Mouse (Mus musculus): Measurements from ENCODE around the gene Ilk. TPM values are rescaled to one million over a fixed set of nuclear protein-coding genes. Genes with fewer than 3 reads are reported as not detected.

The Ilk gene
- total and polyA plus RNA-seq, 3 experiments = 48.3 to 76.9 TPM; not detected in 1

GRCm38 (mm10) chr7:105787285-105788140 is 51.1 kb downstream of the Ilk start, which contains the start of gene Dchs1:
Gene Dchs1, minus strand, starts transcription at chr7:105787654.
- no peak within 1 kb of the TSS for H3K4me3 ChIP-seq (ENCODE audit: control insufficient read depth in 1 of 2, insufficient read depth in 1 of 2, low read depth in 2 of 2, low read length in 2 of 2)
- H3K9ac ChIP-seq (ENCODE audit: control insufficient read depth, low read depth, low read length, poor library complexity, severe bottlenecking) = no peak within 1 kb of the TSS
- no peaks in the 10 kb centered on the region for H3K36me3 ChIP-seq (ENCODE audit: control insufficient read depth in 1 of 2, insufficient read depth in 2 of 2, low read length in 2 of 2)
- H3K79me2 ChIP-seq (ENCODE audit: control insufficient read depth, insufficient read depth, low read length, poor library complexity) = no peaks in the 10 kb centered on the region
- H3K4me1 ChIP-seq (ENCODE audit: control insufficient read depth in 1 of 2, insufficient read depth in 2 of 2, low read length in 2 of 2) = no peaks in the 10 kb centered on the region
- H3K27ac ChIP-seq (ENCODE audit: control insufficient read depth, low read depth, low read length) = no peak within 1 kb of the TSS
- H3K9me3 ChIP-seq (replicated peaks; ENCODE audit: insufficient read depth, low read length) = no peaks in the 10 kb centered on the region
- no peak for DNase-seq (ENCODE audit: low read depth, low spot score)
- no peak for TF ChIP-seq USF1 (IDR thresholded peaks at IDR 0.05; ENCODE audit: low read depth, low read length)
- TF ChIP-seq SMC3 (IDR thresholded peaks at IDR 0.05; ENCODE audit: low read depth, low read length) = no peak
- TF ChIP-seq MXI1 (IDR thresholded peaks at IDR 0.05; ENCODE audit: low read depth, low read length) = no peak
- no peak for TF ChIP-seq JUND (IDR thresholded peaks at IDR 0.05; ENCODE audit: low read depth, low read length)
- TF ChIP-seq MEF2A (IDR thresholded peaks at IDR 0.05; ENCODE audit: extremely low read depth, insufficient replicate concordance, low read depth, low read length, poor library complexity, severe bottlenecking) = no peak
- no peak for TF ChIP-seq POLR2A (IDR thresholded peaks at IDR 0.05; ENCODE audit: control insufficient read depth in 1 of 2, insufficient read depth in 1 of 2, low read depth in 1 of 2, low read length in 2 of 2, poor library complexity in 1 of 2)
- TF ChIP-seq ZKSCAN1 (IDR thresholded peaks at IDR 0.05; ENCODE audit: low read depth, low read length) = no peak
- no peak for TF ChIP-seq ZNF384 (IDR thresholded peaks at IDR 0.05; ENCODE audit: low read depth, low read length)
- no peak for TF ChIP-seq TBP (IDR thresholded peaks at IDR 0.05; ENCODE audit: low read depth, low read length)
- no peak for TF ChIP-seq KAT2A (conservative IDR thresholded peaks at IDR 0.05; ENCODE audit: low read depth, low read length)
- TF ChIP-seq POLR2AphosphoS2 (IDR thresholded peaks at IDR 0.05; ENCODE audit: low read length) = no peak
- TF ChIP-seq BHLHE40 (IDR thresholded peaks at IDR 0.05; ENCODE audit: borderline replicate concordance, low read depth, low read length) = no peak
- TF ChIP-seq EP300 (IDR thresholded peaks at IDR 0.05; ENCODE audit: low read depth in 1 of 2, low read length in 2 of 2) = no peak
- TF ChIP-seq MAFK (IDR thresholded peaks at IDR 0.05; ENCODE audit: borderline replicate concordance, low read depth, low read length) = no peak
- TF ChIP-seq HCFC1 (IDR thresholded peaks at IDR 0.05; ENCODE audit: low read depth, low read length) = no peak
- TF ChIP-seq RCOR1 (IDR thresholded peaks at IDR 0.05; ENCODE audit: low read depth, low read length) = no peak
- H3K27me3 ChIP-seq (ENCODE audit: control insufficient read depth in 1 of 2, insufficient read depth in 2 of 2, low read length in 2 of 2) = peaks cover 2 to 4% of the 10 kb centered on the region in 2 experiments

- Histone ChIP-seq H3K9me3 (replicated peaks; ENCODE audit: insufficient read depth, low read length) (no peaks in the 10 kb centered on the region), H3K9ac (ENCODE audit: control insufficient read depth, low read depth, low read length, poor library complexity, severe bottlenecking) (no peak overlapping the region), H3K79me2 (ENCODE audit: control insufficient read depth, insufficient read depth, low read length, poor library complexity) (no peaks in the 10 kb centered on the region), H3K36me3 (ENCODE audit: control insufficient read depth in 1 of 2, insufficient read depth in 2 of 2, low read length in 2 of 2) (no peaks in the 10 kb centered on the region), H3K4me3 (ENCODE audit: control insufficient read depth in 1 of 2, insufficient read depth in 1 of 2, low read depth in 2 of 2, low read length in 2 of 2) (no peak overlapping the region), H3K4me1 (ENCODE audit: control insufficient read depth in 1 of 2, insufficient read depth in 2 of 2, low read length in 2 of 2) (no peaks in the 10 kb centered on the region), H3K27me3 (ENCODE audit: control insufficient read depth in 1 of 2, insufficient read depth in 2 of 2, low read length in 2 of 2) (peaks cover 0 to 4% of the 10 kb centered on the region in 2 experiments; a peak in 3 of 4 replicates), H3K27ac (ENCODE audit: control insufficient read depth, low read depth, low read length) (no peak overlapping the region)
- no peak for DNase-seq (ENCODE audit: low read depth, low spot score)
- no peak for TF ChIP-seq MYC (IDR thresholded peaks at IDR 0.05; ENCODE audit: low read depth, low read length)
- no peak for TF ChIP-seq CTCF (IDR thresholded peaks at IDR 0.05 in 2 of 3, conservative IDR thresholded peaks at IDR 0.05 in 1 of 3; ENCODE audit: control insufficient read depth in 1 of 3, insufficient read depth in 1 of 3, low read depth in 2 of 3, low read length in 3 of 3, poor library complexity in 1 of 3, severe bottlenecking in 1 of 3)
- TF ChIP-seq ELF1 (IDR thresholded peaks at IDR 0.05; ENCODE audit: low read depth, low read length) = no peak
- TF ChIP-seq E2F4 (IDR thresholded peaks at IDR 0.05; ENCODE audit: borderline replicate concordance, low read depth, low read length) = no peak
- no peak for TF ChIP-seq ZC3H11A (IDR thresholded peaks at IDR 0.05; ENCODE audit: low read depth, low read length)
- TF ChIP-seq USF2 (IDR thresholded peaks at IDR 0.05; ENCODE audit: borderline replicate concordance in 1 of 2, insufficient read depth in 1 of 2, low read depth in 1 of 2, low read length in 2 of 2) = no peak
- no peak for TF ChIP-seq KAT2A (conservative IDR thresholded peaks at IDR 0.05; ENCODE audit: low read depth, low read length)
- no peak for TF ChIP-seq RCOR1 (IDR thresholded peaks at IDR 0.05; ENCODE audit: low read depth, low read length)
- no peak for TF ChIP-seq ZNF384 (IDR thresholded peaks at IDR 0.05; ENCODE audit: low read depth, low read length)
- no peak for TF ChIP-seq JUND (IDR thresholded peaks at IDR 0.05; ENCODE audit: low read depth, low read length)
- TF ChIP-seq BHLHE40 (IDR thresholded peaks at IDR 0.05; ENCODE audit: borderline replicate concordance, low read depth, low read length) = no peak
- TF ChIP-seq NRF1 (IDR thresholded peaks at IDR 0.05; ENCODE audit: insufficient read depth, low read depth, low read length, poor library complexity, severe bottlenecking) = no peak
- TF ChIP-seq POLR2AphosphoS2 (IDR thresholded peaks at IDR 0.05; ENCODE audit: low read length) = no peak
- TF ChIP-seq POLR2A (IDR thresholded peaks at IDR 0.05; ENCODE audit: control insufficient read depth in 1 of 2, insufficient read depth in 1 of 2, low read depth in 1 of 2, low read length in 2 of 2, poor library complexity in 1 of 2) = no peak
- no peak for TF ChIP-seq ETS1 (IDR thresholded peaks at IDR 0.05; ENCODE audit: low read depth, low read length)
Measured at GRCm38 (mm10) chr7:105791147-105791546, 54.8 kb downstream of the Ilk start.

All from MEL (cell line).